Mouse (Mus musculus): ENCODE measurements around the gene Olfr27. TPM values are rescaled to one million over a fixed set of nuclear protein-coding genes. Genes with fewer than 3 reads are reported as not detected.

The Olfr27 gene
- not detected in 2 replicates for polyA plus RNA-seq (2011; ENCODE audit: insufficient read depth, insufficient read length, low read depth, missing spikeins)

GRCm38 (mm10) chr9:39127831-39128230, at the start of gene Olfr27:
Gene Olfr27, plus strand, starts transcription at chr9:39128131.
- TF ChIP-seq POLR2A (IDR thresholded peaks at IDR 0.05; ENCODE audit: insufficient read depth, low read length) (no peak), CTCF (IDR thresholded peaks at IDR 0.05; ENCODE audit: low read depth, low read length) (no peak), EP300 (IDR thresholded peaks at IDR 0.05; ENCODE audit: insufficient read depth, low read depth, low read length) (no peak)
- no peaks in the 10 kb centered on the region for H3K4me1 ChIP-seq (ENCODE audit: control insufficient read depth, insufficient read depth, low read length)
- no peak within 1 kb of the TSS for H3K9ac ChIP-seq (ENCODE audit: low read depth, poor library complexity, severe bottlenecking)
- no peaks in the 10 kb centered on the region for H3K36me3 ChIP-seq (ENCODE audit: control insufficient read depth, insufficient read depth, low read length, poor library complexity, severe bottlenecking)
- H3K4me3 ChIP-seq (ENCODE audit: low read depth, low read length) = no peak within 1 kb of the TSS
- no peak within 1 kb of the TSS for H3K27ac ChIP-seq (ENCODE audit: insufficient read depth, low read length)
- peaks cover 6% of the 10 kb centered on the region; the same call in 1 of the 2 replicates for H3K9me3 ChIP-seq (replicated peaks; ENCODE audit: control insufficient read depth, insufficient read depth, low read length, poor library complexity, severe bottlenecking)
- no peaks in the 10 kb centered on the region for H3K27me3 ChIP-seq (ENCODE audit: control insufficient read depth, insufficient read depth, low read length, poor library complexity, severe bottlenecking)

GRCm38 (mm10) chr9:39078787-39079186, 49.1 kb upstream of the Olfr27 start, which contains the start of gene Olfr938:
Gene Olfr938, minus strand, starts transcription at chr9:39078887.
- no peaks in the 10 kb centered on the region for H3K9me3 ChIP-seq (replicated peaks; ENCODE audit: control insufficient read depth, insufficient read depth, low read length, poor library complexity, severe bottlenecking)
- no peaks in the 10 kb centered on the region for H3K4me1 ChIP-seq (ENCODE audit: control insufficient read depth, insufficient read depth, low read length)
- no peak within 1 kb of the TSS for H3K9ac ChIP-seq (ENCODE audit: low read depth, poor library complexity, severe bottlenecking)
- no peaks in the 10 kb centered on the region for H3K36me3 ChIP-seq (ENCODE audit: control insufficient read depth, insufficient read depth, low read length, poor library complexity, severe bottlenecking)
- no peaks in the 10 kb centered on the region for H3K27me3 ChIP-seq (ENCODE audit: control insufficient read depth, insufficient read depth, low read length, poor library complexity, severe bottlenecking)
- H3K4me3 ChIP-seq (ENCODE audit: low read depth, low read length) = no peak within 1 kb of the TSS
- TF ChIP-seq CTCF (IDR thresholded peaks at IDR 0.05; ENCODE audit: low read depth, low read length) (no peak), POLR2A (IDR thresholded peaks at IDR 0.05; ENCODE audit: insufficient read depth, low read length) (no peak), EP300 (IDR thresholded peaks at IDR 0.05; ENCODE audit: insufficient read depth, low read depth, low read length) (no peak)
- no peak within 1 kb of the TSS for H3K27ac ChIP-seq (ENCODE audit: insufficient read depth, low read length)

- TF ChIP-seq POLR2A (IDR thresholded peaks at IDR 0.05; ENCODE audit: insufficient read depth, low read length) = no peak
- TF ChIP-seq EP300 (IDR thresholded peaks at IDR 0.05; ENCODE audit: insufficient read depth, low read depth, low read length) = no peak
- TF ChIP-seq CTCF (IDR thresholded peaks at IDR 0.05; ENCODE audit: low read depth, low read length) = no peak
- Histone ChIP-seq H3K9me3 (replicated peaks; ENCODE audit: control insufficient read depth, insufficient read depth, low read length, poor library complexity, severe bottlenecking) (peaks cover 6% of the 10 kb centered on the region; the same call in 1 of the 2 replicates), H3K27ac (ENCODE audit: insufficient read depth, low read length) (no peak overlapping the region), H3K27me3 (ENCODE audit: control insufficient read depth, insufficient read depth, low read length, poor library complexity, severe bottlenecking) (no peaks in the 10 kb centered on the region), H3K4me1 (ENCODE audit: control insufficient read depth, insufficient read depth, low read length) (no peaks in the 10 kb centered on the region), H3K4me3 (ENCODE audit: low read depth, low read length) (no peak overlapping the region), H3K9ac (ENCODE audit: low read depth, poor library complexity, severe bottlenecking) (no peak overlapping the region), H3K36me3 (ENCODE audit: control insufficient read depth, insufficient read depth, low read length, poor library complexity, severe bottlenecking) (no peaks in the 10 kb centered on the region)
Observed at GRCm38 (mm10) chr9:39127326-39127725, 605 bp upstream of the Olfr27 start.

GRCm38 (mm10) chr9:39152401-39152800, 24.5 kb downstream of the Olfr27 start:
- no peak overlapping the region for H3K9ac ChIP-seq (ENCODE audit: low read depth, poor library complexity, severe bottlenecking)
- H3K4me1 ChIP-seq (ENCODE audit: control insufficient read depth, insufficient read depth, low read length) = no peaks in the 10 kb centered on the region
- no peak overlapping the region for H3K27ac ChIP-seq (ENCODE audit: insufficient read depth, low read length)
- H3K9me3 ChIP-seq (replicated peaks; ENCODE audit: control insufficient read depth, insufficient read depth, low read length, poor library complexity, severe bottlenecking) = no peaks in the 10 kb centered on the region
- H3K4me3 ChIP-seq (ENCODE audit: low read depth, low read length) = no peak overlapping the region
- H3K27me3 ChIP-seq (ENCODE audit: control insufficient read depth, insufficient read depth, low read length, poor library complexity, severe bottlenecking) = no peaks in the 10 kb centered on the region
- H3K36me3 ChIP-seq (ENCODE audit: control insufficient read depth, insufficient read depth, low read length, poor library complexity, severe bottlenecking) = no peaks in the 10 kb centered on the region
- TF ChIP-seq CTCF (IDR thresholded peaks at IDR 0.05; ENCODE audit: low read depth, low read length) = no peak
- TF ChIP-seq POLR2A (IDR thresholded peaks at IDR 0.05; ENCODE audit: insufficient read depth, low read length) = no peak
- TF ChIP-seq EP300 (IDR thresholded peaks at IDR 0.05; ENCODE audit: insufficient read depth, low read depth, low read length) = no peak

GRCm38 (mm10) chr9:39166004-39166403, 38.1 kb downstream of the Olfr27 start, which contains the start of gene Olfr943:
Gene Olfr943, plus strand, starts transcription at chr9:39166304.
- TF ChIP-seq EP300 (IDR thresholded peaks at IDR 0.05; ENCODE audit: insufficient read depth, low read depth, low read length) (no peak), POLR2A (IDR thresholded peaks at IDR 0.05; ENCODE audit: insufficient read depth, low read length) (no peak), CTCF (IDR thresholded peaks at IDR 0.05; ENCODE audit: low read depth, low read length) (no peak)
- Histone ChIP-seq H3K36me3 (ENCODE audit: control insufficient read depth, insufficient read depth, low read length, poor library complexity, severe bottlenecking) (no peaks in the 10 kb centered on the region), H3K4me3 (ENCODE audit: low read depth, low read length) (no peak within 1 kb of the TSS), H3K27me3 (ENCODE audit: control insufficient read depth, insufficient read depth, low read length, poor library complexity, severe bottlenecking) (no peaks in the 10 kb centered on the region), H3K9ac (ENCODE audit: low read depth, poor library complexity, severe bottlenecking) (no peak within 1 kb of the TSS), H3K4me1 (ENCODE audit: control insufficient read depth, insufficient read depth, low read length) (no peaks in the 10 kb centered on the region), H3K9me3 (replicated peaks; ENCODE audit: control insufficient read depth, insufficient read depth, low read length, poor library complexity, severe bottlenecking) (peaks cover 13% of the 10 kb centered on the region; the same call in 1 of the 2 replicates), H3K27ac (ENCODE audit: insufficient read depth, low read length) (no peak within 1 kb of the TSS)

Other genes starting within 250 kb of the Olfr27 start
- gene Olfr930, start 198.3 kb upstream of the Olfr27 start, polyA plus RNA-seq (2011; ENCODE audit: insufficient read depth, insufficient read length, low read depth, missing spikeins) = not detected in 2 replicates
- gene Olfr933, start 155.8 kb upstream of the Olfr27 start, polyA plus RNA-seq (2011; ENCODE audit: insufficient read depth, insufficient read length, low read depth, missing spikeins) = not detected in 2 replicates
- gene Olfr934, start 139.8 kb upstream of the Olfr27 start, polyA plus RNA-seq (2011; ENCODE audit: insufficient read depth, insufficient read length, low read depth, missing spikeins) = not detected in 2 replicates
- gene Olfr935, start 128.4 kb upstream of the Olfr27 start, polyA plus RNA-seq (2011; ENCODE audit: insufficient read depth, insufficient read length, low read depth, missing spikeins) = not detected in 2 replicates
- gene Olfr146, start 104.8 kb upstream of the Olfr27 start, polyA plus RNA-seq (2011; ENCODE audit: insufficient read depth, insufficient read length, low read depth, missing spikeins) = not detected in 2 replicates
- not detected in 2 replicates for gene Olfr937, start 63.2 kb upstream of the Olfr27 start, polyA plus RNA-seq (2011; ENCODE audit: insufficient read depth, insufficient read length, low read depth, missing spikeins)
- not detected in 2 replicates for gene Olfr938, start 49.2 kb upstream of the Olfr27 start, polyA plus RNA-seq (2011; ENCODE audit: insufficient read depth, insufficient read length, low read depth, missing spikeins)
- gene Olfr943, start 38.2 kb downstream of the Olfr27 start, polyA plus RNA-seq (2011; ENCODE audit: insufficient read depth, insufficient read length, low read depth, missing spikeins) = 0.31 and 0.35 TPM in 2 replicates
- gene Olfr944, start 73.8 kb downstream of the Olfr27 start, polyA plus RNA-seq (2011; ENCODE audit: insufficient read depth, insufficient read length, low read depth, missing spikeins) = not detected in 2 replicates
- gene Olfr1537, start 121.9 kb downstream of the Olfr27 start, polyA plus RNA-seq (2011; ENCODE audit: insufficient read depth, insufficient read length, low read depth, missing spikeins) = not detected in 2 replicates
- gene Olfr945, start 148.7 kb downstream of the Olfr27 start, polyA plus RNA-seq (2011; ENCODE audit: insufficient read depth, insufficient read length, low read depth, missing spikeins) = not detected in 2 replicates
- gene Olfr948, start 197.9 kb downstream of the Olfr27 start, polyA plus RNA-seq (2011; ENCODE audit: insufficient read depth, insufficient read length, low read depth, missing spikeins) = not detected in 2 replicates

Measured in ES-Bruce4 (cell line).